Mouse (Mus musculus) heart, adult 2 months (tissue): ENCODE measurements around the gene Thegl.

Experiments used
- CTCF ChIP-seq: fragments of 200-600 bp; IDR thresholded peaks from 2 replicates; pipeline ENCODE4 v1.8.1; 2022; ENCODE audit warnings: antibody characterized with exemption, mild to moderate bottlenecking, moderate library complexity
- EP300 ChIP-seq: fragments of 200-500 bp; IDR thresholded peaks from 2 replicates; pipeline ENCODE4 v1.6.1; 2011; ENCODE audit warnings: low read depth, low read length, control low read depth; ENCODE audit not compliant: insufficient read depth

DNA sequence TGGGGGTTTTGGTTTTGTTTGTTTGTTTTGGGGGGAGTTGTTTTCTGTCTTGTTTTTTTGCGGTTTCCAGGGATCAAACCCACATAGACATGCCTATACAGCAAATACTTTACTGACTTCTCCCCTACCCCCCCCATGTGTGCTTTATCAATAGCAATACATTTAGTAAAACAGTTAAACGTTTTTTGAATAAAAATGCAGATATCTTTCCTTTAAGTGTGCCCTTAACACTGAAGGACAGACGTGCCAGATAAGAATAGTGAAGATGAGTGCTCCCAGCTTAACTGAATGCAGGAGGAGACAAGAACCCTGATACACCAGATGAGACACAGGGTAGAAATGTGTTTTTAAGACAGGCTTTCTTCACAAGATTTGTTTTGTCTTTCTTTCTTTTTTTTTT lies 4.7 kb upstream of the Thegl start:
- TF ChIP-seq CTCF (no peak), EP300 (no peak)
